Mouse (Mus musculus): ENCODE results near the gene Stap2. TPM values are rescaled to one million over a fixed set of nuclear protein-coding genes. Genes with fewer than 3 reads are reported as not detected.

Gene Stap2
- polyA plus RNA-seq, 1 experiment: 64.6 TPM

DNA sequence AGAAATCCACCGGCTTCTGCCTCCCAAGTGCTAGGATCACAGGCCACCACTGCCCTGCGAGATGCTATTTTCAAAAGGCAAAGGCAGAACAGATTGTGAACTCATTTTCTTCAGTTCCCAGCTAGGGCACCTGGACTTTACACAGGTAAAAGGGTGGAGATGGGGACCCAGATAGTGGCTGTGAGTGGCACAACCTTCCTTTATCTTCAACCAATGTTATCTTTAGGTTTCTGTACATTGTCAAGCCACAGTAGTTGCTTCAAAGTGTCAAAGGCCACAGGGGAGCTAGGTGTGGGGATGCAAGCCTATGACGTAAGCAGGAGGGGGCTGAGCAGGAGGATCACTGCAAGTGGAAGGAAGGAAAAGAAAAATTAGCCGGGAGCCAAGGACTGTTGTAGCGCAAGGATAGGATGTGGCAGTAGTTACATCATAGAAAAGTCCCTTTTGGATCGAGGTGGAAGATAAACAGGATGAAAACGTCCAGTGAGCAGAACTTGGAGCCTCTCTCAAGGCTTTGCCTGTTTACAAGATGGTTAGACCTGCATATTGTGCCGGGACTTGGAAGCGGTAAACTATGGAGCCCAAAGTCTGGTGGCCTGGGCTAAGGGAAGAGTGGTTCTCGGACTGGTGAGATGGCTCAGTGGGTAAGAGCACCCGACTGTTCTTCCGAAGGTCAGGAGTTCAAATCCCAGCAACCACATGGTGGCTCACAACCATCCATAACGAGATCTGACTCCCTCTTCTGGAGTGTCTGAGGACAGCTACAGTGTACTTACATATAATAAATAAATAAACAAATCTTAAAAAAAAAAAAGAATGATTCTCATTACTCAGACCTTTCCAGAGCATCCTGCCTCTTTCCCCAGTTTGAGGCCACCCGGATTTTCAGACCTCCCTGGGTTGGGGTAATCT, 2.3 kb upstream of the Stap2 start:
- no peak for DNase-seq (ENCODE audit: low read depth)

DNA sequence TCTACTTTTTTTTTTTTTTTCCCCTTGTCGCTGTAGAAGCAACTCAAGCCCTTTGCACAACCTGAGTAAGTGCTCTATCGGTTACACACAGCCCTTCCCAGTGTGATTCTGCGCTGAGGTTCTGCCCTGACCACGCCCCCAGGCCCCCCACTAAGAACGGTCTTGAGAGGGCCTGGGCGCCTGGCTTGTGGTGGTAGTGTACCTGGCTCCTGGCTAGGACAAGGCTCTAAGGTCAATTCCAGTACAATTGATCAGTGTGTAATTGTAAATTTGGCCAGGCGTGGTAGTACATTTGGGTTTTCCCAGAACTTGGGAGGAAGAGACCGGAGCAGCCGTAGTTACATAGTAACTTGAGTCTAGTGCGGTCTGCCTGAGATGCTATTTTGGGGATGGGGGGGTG, 1.6 kb upstream of the Stap2 start:
- DNase-seq (ENCODE audit: low read depth): no peak

DNA sequence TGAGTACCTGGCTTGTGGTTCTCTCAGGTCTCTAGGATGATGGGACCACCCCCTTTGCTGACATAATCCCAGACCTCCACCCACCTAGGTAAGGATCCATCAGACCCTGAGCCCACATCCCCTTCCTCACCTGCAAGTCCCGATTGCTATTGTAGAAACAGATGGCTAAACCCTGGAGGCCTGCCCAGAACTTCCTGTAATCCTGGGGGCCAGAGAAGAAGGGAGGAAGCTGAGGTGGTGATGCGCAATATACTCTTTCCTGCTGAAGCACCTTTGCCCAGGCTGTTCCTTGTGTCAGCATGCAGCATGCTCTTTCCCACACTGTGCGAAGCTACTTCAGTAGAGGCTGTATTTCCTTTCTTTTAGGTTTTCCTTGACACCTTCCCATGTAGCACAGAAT, 2.4 kb downstream of the Stap2 start:
- no peak for DNase-seq (ENCODE audit: low read depth)

DNA sequence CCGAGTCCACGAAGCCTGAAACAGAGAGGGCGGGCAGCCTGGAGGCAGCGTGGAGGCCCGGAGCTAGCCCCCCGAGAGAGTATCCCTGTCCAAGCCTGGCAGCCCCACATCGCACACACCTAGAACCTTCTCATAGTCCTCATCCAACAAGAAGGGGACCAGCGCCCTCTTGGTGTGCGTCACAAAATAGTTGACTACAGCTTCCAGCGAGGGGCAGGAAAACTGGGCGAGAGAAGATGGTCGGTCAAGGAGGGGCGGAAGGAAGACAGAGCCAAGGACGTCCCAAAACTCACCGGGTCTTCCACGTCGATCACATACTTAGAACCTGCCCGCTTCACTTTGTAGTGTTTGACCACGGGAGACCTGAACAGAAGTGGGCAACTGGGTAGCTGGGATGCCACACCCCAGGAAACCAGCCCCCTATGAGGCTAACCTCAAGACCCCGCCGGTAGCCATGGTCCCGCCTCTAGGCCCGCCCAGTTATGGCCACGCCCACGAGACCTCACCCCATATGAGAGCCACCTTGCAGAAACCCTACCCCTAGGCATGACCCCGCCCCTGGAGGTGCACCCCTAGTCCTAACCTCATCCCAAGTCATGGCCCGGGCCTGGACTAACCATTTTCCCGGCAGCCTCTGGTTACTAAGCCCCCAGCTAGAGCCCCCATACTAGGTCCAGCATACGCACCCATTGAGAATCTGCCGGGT, 5.4 kb downstream of the Stap2 start:
- DNase-seq (ENCODE audit: low read depth): no peak

DNA sequence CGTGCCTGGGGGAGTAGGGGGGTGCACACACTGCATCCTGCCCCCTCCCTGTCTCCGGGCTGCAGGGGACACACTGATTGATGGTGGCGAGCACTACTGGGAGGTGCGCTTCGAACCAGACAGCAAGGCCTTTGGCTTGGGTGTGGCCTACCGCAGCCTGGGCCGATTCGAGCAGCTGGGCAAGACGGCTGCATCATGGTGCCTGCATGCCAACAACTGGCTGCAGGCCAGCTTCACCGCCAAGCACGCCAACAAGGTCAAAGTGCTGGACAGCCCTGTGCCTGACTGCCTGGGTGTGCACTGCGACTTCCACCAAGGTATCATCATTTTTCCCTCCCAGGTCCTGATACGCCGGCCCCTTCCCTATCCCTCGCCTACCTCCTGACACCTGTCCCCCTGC, 9.4 kb downstream of the Stap2 start:
- no peak for DNase-seq (ENCODE audit: low read depth)

DNA sequence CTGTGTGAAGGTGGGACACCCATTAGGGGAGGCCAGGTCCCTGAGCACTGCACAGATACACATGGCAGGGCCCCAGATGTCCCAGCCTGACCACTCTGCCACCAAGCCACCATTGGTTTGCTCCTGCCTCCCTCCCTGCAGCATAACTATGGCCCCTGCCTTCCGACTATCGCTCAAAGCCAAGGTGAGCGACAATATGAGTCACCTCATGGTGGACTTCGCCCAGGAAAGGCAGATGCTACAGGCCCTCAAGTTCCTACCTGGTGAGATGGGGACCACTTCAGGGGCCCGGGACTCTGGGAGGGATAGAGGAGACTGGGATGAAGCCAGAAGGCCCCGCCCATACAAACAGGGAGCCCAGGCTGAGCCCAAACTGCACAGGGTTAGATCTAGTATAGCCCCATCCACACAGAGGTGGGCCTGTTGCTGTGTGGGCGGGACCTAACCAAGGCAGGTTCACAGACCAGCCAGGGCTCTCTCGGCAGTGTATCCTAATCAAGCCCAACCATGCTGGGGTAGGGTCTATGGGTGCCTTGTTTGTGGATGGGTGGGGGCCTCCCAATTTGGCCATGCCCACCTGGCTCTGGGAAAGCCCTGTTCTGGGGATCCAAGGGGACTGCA, 15.0 kb downstream of the Stap2 start:
- DNase-seq (ENCODE audit: low read depth): no peak

DNA sequence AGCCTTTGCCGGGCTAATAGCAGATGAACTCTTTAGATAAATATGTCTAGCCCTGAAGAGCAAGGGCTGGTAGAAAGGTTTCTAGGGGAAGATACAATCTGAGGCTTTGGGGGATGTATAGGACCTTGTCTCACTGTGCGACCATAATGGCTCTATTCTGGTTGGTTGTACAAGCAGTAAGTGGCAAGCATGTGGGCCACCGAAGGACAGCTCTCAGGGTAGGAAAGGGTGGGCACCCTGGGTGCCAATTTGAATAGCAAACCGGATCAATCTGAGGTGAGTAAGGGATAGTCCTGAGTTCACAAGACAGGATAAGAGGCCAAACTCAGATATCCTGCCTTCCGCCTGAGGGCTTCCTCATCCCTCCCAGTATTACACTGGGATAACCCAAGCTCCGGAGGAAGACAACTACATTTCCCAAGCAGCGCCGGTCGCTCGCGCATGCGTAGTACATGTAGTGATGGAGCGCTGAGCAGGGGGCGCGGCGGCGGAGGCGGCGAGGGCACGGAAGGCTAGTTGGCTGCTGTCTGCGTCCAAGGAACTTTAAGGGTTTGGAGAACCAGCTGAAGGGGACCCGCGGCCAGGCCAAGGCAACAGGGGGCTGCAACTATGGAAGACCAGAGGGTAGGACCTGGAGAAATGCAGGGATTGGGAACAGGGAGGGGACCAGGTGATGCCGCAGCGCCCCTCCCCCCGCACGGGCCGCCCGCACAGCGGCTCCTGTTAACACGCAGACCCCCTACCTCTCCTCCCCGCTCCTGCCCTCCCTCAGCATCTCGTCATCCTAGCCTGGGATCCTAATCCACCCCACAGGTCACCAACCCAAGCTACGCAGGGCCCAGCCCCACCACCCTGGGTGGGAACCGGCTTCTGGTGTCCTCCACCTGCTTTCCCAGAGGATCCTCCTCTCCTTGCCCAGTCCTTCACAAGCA, 19.1 kb downstream of the Stap2 start, which contains the start of gene Fsd1:
Gene Fsd1, plus strand, starts transcription at position 480 of the 932 bp plus-strand sequence.
- DNase-seq (ENCODE audit: low read depth): no peak

DNA sequence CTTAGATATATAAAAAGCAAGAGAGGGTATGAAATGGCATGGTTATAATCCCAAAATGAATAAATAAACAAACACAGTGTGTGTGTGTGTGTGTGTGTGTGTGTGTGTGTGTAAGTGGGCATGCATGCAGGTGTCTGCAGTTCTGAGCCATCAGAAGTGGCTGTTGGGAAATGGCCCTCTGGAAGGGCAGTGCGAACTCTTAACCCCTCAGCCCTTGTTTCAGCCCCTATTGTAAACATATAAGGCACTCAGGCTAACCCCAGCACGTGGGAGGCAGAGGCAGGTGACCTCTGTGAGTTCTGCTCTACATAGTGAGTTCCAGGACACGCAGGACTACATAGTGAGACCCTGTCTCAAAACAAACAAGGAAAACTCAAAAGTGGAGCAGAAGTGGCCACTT, 28.1 kb downstream of the Stap2 start:
- no peak for DNase-seq (ENCODE audit: low read depth)

DNA sequence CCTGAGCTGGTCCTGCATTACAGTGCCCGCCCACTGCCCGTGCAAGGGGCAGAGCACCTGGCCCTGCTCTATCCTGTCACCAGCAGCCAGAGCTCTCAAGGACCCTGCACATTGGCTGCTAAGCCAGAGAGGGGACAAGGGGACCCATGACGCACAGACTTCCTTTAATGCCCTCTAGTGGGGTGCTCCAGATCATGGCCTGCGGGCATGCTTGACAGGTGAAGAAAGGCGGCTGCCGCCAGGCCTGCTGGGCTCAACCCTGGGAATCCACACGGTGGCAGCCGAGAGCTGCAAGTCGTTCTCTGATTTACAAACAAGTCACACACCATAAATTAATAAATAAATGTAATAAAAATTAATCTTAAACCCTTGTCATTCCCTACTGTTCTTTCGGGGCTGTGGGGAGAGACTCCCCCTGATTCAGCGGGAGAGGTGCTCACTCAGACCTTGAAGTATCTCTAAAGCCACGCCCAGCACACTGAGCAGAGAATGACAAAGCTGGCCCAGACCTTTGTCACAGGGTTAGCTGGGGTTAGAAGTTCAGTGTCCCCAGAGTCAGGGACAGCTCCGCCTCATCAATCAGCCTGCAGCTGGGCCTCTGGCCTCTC, 29.0 kb downstream of the Stap2 start:
- no peak for DNase-seq (ENCODE audit: low read depth)

DNA sequence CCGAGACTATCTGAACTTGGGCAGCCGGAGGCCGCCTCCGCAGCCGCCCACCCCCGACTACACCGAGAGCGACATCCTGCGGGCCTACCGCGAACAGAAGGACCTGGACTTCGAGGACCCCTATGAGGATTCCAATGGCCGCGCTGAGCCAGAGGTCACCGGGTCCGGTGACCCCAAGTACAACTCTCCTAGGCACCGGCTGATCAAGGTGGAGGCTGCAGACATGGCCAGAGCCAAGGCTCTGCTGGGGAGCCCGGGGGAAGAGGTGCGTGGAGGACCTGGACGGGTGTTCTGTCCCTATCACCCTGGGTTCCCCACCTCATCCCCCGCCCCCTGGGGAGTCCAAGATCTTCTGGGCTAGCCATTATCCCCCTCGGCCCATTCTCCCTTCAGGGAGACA, 33.9 kb downstream of the Stap2 start:
- no peak for DNase-seq (ENCODE audit: low read depth)

DNA sequence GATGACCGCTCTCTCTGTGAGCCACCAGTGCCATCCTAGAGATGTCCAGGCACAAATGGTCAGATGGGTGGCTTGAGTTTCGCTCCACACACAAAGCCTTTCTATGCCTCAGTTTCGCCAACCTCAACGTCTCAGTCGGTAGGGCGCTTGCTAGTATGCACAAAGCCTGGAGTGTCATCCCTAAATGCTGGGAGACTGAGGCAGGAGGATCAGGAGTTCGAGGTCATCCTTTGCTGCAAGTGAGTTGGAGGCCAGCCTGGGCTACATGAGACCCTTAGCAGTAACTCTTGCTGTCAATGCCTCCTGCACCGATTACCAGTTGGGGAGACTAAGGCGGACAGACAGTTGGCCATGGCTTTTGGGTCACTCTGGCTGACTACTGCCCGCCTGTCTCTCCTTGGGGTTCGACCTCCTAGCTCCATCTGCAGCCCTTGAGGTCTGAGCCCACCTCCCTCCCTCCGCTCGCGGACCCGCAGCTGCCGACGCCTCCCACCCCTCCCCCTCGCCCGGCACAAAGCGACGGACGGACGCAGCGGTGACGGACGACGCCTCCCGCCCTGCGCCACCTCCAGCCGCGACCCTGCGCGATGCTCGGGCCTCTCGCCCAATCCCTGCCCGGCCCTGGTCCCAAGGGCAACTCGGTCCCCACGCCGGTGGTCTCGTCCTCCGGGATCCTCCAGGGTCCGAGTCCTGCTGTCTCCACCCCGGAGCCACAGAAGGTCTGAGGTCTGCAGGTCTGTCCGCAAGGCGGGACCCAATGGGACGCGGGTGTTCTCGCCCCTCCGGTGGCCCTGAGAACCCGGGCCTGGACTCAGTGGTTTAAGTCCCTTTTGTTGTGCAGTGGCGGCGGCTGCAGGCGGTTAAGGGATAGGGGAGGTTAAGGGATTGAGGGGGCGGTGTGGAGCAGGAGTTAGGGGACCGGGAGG, 35.2 kb downstream of the Stap2 start, which contains the start of gene Shd:
Gene Shd, plus strand, starts transcription at position 502 of the 926 bp plus-strand sequence.
- DNase-seq (ENCODE audit: low read depth): no peak

DNA sequence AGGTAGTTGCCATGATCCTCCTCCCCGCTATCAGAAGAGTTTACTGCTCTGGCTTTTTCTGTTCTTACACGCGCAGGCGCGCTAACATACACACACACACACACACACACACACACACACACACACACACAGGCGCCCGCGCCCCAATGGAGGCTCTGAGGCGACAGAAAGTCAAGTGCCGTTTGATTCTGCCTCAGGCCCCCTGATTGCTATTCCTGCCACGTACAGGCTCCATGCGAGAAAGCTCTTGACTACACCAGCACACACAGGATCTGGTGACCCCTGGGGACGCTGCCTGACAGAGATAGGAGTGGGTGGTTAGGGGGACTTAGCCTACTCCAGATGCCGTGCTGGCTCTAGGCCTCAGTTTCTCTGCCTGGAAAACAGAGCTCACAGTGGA, 35.8 kb downstream of the Stap2 start:
- no peak for DNase-seq (ENCODE audit: low read depth)

DNA sequence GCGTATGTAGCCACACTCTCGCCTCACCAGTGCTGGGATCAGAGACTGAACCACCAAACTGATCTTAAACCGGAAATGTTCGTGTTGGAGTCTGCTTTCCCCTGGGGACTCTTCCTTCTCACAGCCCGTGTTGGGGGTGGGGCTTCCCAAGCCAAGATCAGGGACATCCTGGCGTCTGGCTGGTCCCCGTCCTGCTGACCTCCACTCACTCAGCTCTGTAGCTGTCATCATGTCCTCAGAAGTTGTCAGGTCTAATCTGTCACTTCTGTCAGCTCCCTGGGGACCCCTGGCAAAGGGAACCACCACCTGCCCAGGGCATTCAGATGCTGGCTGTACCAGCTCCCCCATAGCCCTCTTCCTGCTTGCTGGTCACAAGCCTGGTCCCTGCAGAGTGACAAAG, 37.2 kb downstream of the Stap2 start:
- DNase-seq (ENCODE audit: low read depth): no peak

DNA sequence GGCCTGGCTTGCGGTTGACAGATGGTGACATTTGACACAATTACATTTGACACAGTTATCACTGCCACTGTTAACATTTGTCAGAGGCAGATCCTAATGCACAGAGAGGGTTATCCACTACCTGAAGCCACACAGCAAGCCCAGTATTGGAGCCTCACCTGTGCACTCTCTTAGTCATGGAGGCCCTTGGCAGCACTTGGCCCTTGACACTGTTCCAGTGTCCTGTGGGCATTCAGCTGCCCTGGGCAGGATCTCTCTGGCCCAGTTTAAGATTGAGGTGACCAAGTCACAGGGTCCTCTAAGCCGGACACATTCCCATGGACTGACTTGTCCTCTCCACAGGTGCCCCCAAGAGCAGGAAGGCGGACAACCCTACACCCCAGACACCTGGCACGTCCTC, 38.2 kb downstream of the Stap2 start:
- DNase-seq (ENCODE audit: low read depth): no peak

DNA sequence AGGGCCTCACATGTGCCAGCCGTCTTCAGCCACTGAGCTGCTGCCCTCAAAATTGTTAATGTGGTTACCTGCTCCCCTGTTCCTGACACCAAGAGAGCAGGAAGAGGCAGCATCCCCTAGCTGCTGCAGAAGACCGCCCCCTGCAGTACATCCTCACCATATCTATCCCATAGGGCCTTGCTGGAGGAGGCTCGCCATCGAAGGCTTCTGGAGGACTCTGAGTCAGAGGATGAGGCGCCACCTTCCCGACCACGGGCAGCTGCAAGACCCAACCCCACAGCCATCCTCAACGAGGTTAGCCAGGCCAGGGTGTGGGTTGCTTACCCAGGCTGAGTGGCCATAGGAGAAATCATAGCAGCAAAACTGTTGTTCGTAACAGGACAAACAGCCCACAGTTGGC, 40.4 kb downstream of the Stap2 start:
- DNase-seq (ENCODE audit: low read depth): no peak

DNA sequence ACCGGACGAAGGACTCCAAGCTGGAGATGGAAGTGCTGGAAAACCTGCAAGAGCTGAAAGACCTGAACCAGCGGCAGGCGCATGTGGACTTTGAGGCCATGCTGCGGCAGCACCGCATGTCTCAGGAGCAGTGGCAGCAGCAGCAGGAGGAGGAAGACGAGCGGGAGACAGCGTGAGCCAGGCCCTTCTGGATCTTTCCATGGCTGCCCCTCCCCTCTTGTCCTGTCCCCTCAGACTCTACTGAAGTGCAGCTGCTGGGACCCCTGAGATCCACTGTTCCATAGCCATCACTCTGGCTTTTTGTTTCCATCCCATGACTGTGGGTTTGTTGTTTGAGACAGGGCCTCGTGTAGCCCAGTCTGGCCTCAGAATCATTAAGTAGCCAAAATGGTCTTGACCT, 40.9 kb downstream of the Stap2 start:
- no peak for DNase-seq (ENCODE audit: low read depth)

DNA sequence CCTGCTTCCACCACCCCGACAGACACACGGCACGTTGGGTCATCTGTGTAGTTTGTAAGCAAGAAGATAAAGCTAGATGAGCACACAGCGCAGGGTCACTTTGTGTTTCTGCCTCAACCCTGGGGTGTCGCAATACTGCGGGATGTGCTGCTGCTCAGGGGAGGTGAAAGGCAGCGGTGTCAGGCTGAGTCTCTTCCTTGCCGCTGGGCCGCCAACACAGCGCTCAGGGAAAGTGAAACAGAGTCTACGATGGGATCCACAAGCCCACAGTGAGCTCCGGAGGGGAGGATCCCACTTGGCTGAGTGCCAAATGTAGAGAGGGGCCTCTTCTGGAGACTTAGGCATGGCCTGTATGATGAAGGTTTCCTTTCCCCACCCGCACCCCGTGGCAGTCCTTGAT, 42.2 kb downstream of the Stap2 start:
- DNase-seq (ENCODE audit: low read depth): no peak

DNA sequence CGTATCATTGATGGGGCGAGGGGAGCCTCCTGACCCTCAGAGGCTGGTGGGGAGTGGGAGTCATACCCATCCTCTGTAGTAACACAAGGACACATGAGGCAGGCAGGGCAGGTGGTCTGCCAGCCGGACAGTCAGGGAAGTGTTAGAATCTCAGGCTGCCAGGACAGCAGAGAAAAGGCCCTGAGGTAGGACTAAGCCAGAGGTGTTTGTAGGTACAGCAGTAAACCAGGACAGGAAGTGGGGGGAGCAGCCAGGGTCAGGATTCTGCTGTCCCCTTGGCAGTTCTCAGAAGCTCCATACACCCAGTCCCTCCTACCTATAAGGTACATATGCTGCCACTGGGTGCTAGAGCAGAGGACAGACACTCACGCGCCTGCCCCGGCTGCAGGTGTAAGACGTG, 43.8 kb downstream of the Stap2 start:
- no peak for DNase-seq (ENCODE audit: low read depth)

DNA sequence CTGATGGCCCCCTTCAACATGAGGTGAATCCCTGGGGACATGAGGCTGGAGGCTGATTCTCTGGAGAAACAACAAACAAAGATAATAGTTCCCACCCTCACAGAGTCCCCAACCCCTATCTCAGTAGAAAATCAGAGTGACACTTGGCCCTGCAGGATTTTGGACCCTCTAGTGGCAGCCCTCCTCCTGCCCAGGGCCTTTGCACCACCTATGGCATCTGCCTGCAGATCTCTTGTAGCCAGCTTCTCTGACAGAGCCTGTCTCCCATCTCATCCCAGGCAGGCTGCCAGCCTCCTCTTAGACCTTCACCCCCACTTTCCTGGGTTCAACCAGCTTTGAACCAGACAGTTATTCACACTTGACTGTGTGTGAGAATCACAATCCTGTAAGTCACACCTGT, 44.6 kb downstream of the Stap2 start:
- DNase-seq (ENCODE audit: low read depth): no peak
